Mouse (Mus musculus) embryonic fibroblast, embryonic 13.5 days (primary cell): ENCODE measurements around the gene Naa30.

Experiments used
- CTCF ChIP-seq: IDR thresholded peaks from 2 replicates; pipeline ENCODE4 v1.5.1; 2011; ENCODE audit warnings: mild to moderate bottlenecking, control low read depth, low read length, moderate library complexity, borderline replicate concordance; ENCODE audit not compliant: insufficient read depth
- POLR2A ChIP-seq: IDR thresholded peaks from 2 replicates; pipeline ENCODE4 v1.6.1; 2011; ENCODE audit warnings: low read depth, mild to moderate bottlenecking, control low read depth, low read length, moderate library complexity

DNA sequence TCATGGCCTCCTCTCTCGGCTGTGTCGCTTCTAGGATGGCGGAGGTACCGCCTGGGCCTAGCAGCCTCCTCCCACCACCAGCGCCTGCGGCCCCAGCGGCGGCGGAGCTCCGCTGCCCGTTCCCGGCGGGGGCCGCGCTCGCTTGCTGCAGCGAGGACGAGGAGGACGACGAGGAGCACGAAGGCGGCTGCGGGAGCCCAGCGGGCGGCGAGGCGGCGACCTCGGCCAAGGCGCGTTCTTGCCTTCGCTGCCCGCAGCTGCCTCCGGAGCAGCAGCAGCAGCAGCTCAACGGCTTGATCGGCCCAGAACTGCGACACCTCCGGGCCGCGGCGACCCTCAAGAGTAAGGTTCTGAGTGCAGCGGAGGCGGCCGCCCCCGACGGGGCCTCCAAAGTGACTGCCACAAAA is 559 bp downstream of the Naa30 start:
- TF ChIP-seq CTCF: no peak
- TF ChIP-seq POLR2A: no peak
